Mouse (Mus musculus) liver, embryonic 12.5 days (tissue): ENCODE results near the gene Atxn7l1. TPM values are rescaled to one million over a fixed set of nuclear protein-coding genes. Genes with fewer than 3 reads are reported as not detected.

ENCODE experiments used
- ATAC-seq: fragments of 200-750 bp; cut with Nextera tagmentation; 2 replicates; pipeline ENCODE4 v1.8.0; 2017; ENCODE audit warnings: moderate number of reproducible peaks, mild to moderate bottlenecking, moderate library complexity
- H3K27ac ChIP-seq: fragments of 300-500 bp; sonication (generic); 2 replicates; pipeline ENCODE4 v1.5.1; 2016; ENCODE audit warnings: mild to moderate bottlenecking
- H3K27me3 ChIP-seq: fragments of 300-500 bp; sonication (generic); replicated peaks from 2 replicates; pipeline ENCODE4 v1.6.1; 2016; ENCODE audit warnings: mild to moderate bottlenecking, moderate library complexity
- H3K36me3 ChIP-seq: fragments of 300-500 bp; sonication (generic); 2 replicates; pipeline ENCODE4 v1.6.1; 2016; ENCODE audit warnings: mild to moderate bottlenecking, moderate library complexity
- H3K4me1 ChIP-seq: fragments of 300-500 bp; sonication (generic); 2 replicates; pipeline ENCODE4 v1.6.1; 2016
- H3K4me2 ChIP-seq: fragments of 300-500 bp; sonication (generic); 2 replicates; pipeline ENCODE4 v1.6.1; 2016; ENCODE audit warnings: mild to moderate bottlenecking, moderate library complexity
- H3K4me3 ChIP-seq: fragments of 300-500 bp; sonication (generic); 2 replicates; pipeline ENCODE4 v1.5.1; 2016; ENCODE audit warnings: mild to moderate bottlenecking, moderate library complexity
- H3K9ac ChIP-seq: fragments of 300-500 bp; sonication (generic); 2 replicates; pipeline ENCODE4 v1.6.1; 2016; ENCODE audit warnings: mild to moderate bottlenecking, moderate library complexity
- H3K9me3 ChIP-seq: fragments of 300-500 bp; sonication (generic); replicated peaks from 2 replicates; pipeline ENCODE4 v1.6.1; 2016; ENCODE audit warnings: mild to moderate bottlenecking, moderate library complexity
- WGBS: fragments of 180-500 bp; shearing (Covaris S2); methylation state at CpG from one replicate; pipeline ENCODE4 v1.1.7; 2016; ENCODE audit not compliant: insufficient replicate concordance; 5-methylcytosine and 5-hydroxymethylcytosine counted together
- polyA plus RNA-seq: library from polyadenylated mRNA; unstranded; fragments of >200 nt; fragmentation: Nextera tagmentation; extraction: Ambion mirVana; gene quantifications from 2 replicates; pipeline ENCODE4 v1.2.1, GENCODE M21; 2016

The Atxn7l1 gene
- polyA plus RNA-seq, 1 experiment from 2014 or later, result 16.9 TPM

- H3K4me2 ChIP-seq, result peak overlapping the region; percentile 79
- 22% methylated on average over 5 of the region's 5 CpGs for WGBS
- no peaks in the 10 kb centered on the region for H3K27me3 ChIP-seq
- H3K4me1 ChIP-seq, result peaks cover 85% of the 10 kb centered on the region
- peaks cover 24% of the 10 kb centered on the region for H3K36me3 ChIP-seq
- peak overlapping the region; percentile 81 for H3K9ac ChIP-seq
- H3K27ac ChIP-seq, result peak overlapping the region; percentile 94
- H3K4me3 ChIP-seq, result peak overlapping the region; percentile 61
- no peaks in the 10 kb centered on the region for H3K9me3 ChIP-seq
- ATAC-seq, result peak; percentile 24; the same call in 1 of the 2 replicates
Measured at GRCm38 (mm10) chr12:33315804-33316203, 168.3 kb downstream of the Atxn7l1 start.

GRCm38 (mm10) chr12:33317792-33318530 lies 170.5 kb downstream of the Atxn7l1 start:
- peak; percentile 86 for ATAC-seq
- H3K4me1 ChIP-seq, result peaks cover 71% of the 10 kb centered on the region
- H3K4me3 ChIP-seq, result peak overlapping the region; percentile 61
- H3K4me2 ChIP-seq, result peak overlapping the region; percentile 79
- 33% methylated on average over 9 of the region's 9 CpGs for WGBS
- H3K27me3 ChIP-seq, result no peaks in the 10 kb centered on the region
- H3K36me3 ChIP-seq, result peaks cover 27% of the 10 kb centered on the region
- H3K9ac ChIP-seq, result peak overlapping the region; percentile 81
- no peaks in the 10 kb centered on the region for H3K9me3 ChIP-seq
- peak overlapping the region; percentile 94 for H3K27ac ChIP-seq

- H3K4me3 ChIP-seq, result no peak overlapping the region
- H3K4me1 ChIP-seq, result peaks cover 30% of the 10 kb centered on the region
- H3K27ac ChIP-seq, result no peak overlapping the region
- ATAC-seq, result no peak
- WGBS, result 75% methylated on average over 7 of the region's 7 CpGs
- H3K27me3 ChIP-seq, result no peaks in the 10 kb centered on the region
- H3K9ac ChIP-seq, result no peak overlapping the region
- H3K9me3 ChIP-seq, result no peaks in the 10 kb centered on the region
- H3K36me3 ChIP-seq, result peaks cover 53% of the 10 kb centered on the region
- H3K4me2 ChIP-seq, result no peak overlapping the region
Measured at GRCm38 (mm10) chr12:33322547-33322946, 175.1 kb downstream of the Atxn7l1 start.

- 95% methylated on average over 1 of the region's 1 CpGs for WGBS
- no peak overlapping the region for H3K9ac ChIP-seq
- ATAC-seq, result no peak
Measured at GRCm38 (mm10) chr12:33323821-33324220, 176.3 kb downstream of the Atxn7l1 start.

DNA sequence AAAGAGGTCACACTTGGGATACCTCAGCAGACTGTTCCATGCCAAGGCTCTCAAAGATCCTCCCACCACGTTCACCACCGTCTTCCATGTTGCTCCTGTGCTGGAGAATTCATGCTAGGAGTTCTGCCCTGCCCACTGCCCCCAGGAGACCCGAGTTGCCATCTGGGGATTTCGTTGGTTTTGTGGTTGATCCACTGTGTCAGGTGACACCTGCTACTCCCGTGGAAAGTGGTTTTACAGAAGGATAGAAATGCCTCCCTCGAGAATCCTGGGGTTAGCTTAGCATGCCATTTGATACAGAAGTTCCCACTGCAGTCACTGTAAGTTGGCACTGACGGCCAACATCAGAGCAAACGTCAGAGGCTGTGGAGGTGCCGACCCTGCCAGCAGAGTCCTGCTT lies 177.9 kb downstream of the Atxn7l1 start:
- WGBS, result 77% methylated on average over 9 of the region's 9 CpGs
- H3K9ac ChIP-seq, result no peak overlapping the region
- no peaks in the 10 kb centered on the region for H3K27me3 ChIP-seq
- no peaks in the 10 kb centered on the region for H3K9me3 ChIP-seq
- H3K36me3 ChIP-seq, result peaks cover 61% of the 10 kb centered on the region
- H3K4me2 ChIP-seq, result no peak overlapping the region
- H3K27ac ChIP-seq, result no peak overlapping the region
- H3K4me1 ChIP-seq, result 0 out of 2 replicates have a peak, but pooled peaks cover 3% of the 10 kb centered on the region
- ATAC-seq, result no peak
- H3K4me3 ChIP-seq, result no peak overlapping the region

More at GRCm38 (mm10) chr12:33323821-33324220, 176.3 kb downstream of the Atxn7l1 start:
- Histone ChIP-seq H3K9me3 (no peaks in the 10 kb centered on the region), H3K4me3 (no peak overlapping the region), H3K27ac (no peak overlapping the region), H3K27me3 (no peaks in the 10 kb centered on the region), H3K36me3 (peaks cover 59% of the 10 kb centered on the region), H3K4me1 (peaks cover 17% of the 10 kb centered on the region), H3K4me2 (no peak overlapping the region)

GRCm38 (mm10) chr12:33332046-33332445 lies 184.6 kb downstream of the Atxn7l1 start:
- no peaks in the 10 kb centered on the region for H3K27me3 ChIP-seq
- H3K36me3 ChIP-seq, result peaks cover 73% of the 10 kb centered on the region
- no peak overlapping the region for H3K4me2 ChIP-seq
- H3K9ac ChIP-seq, result no peak overlapping the region
- no peaks in the 10 kb centered on the region for H3K9me3 ChIP-seq
- ATAC-seq, result no peak
- no peak overlapping the region for H3K27ac ChIP-seq
- no peak overlapping the region for H3K4me3 ChIP-seq
- H3K4me1 ChIP-seq, result peaks cover 39% of the 10 kb centered on the region
- WGBS, result 60% methylated on average over 4 of the region's 4 CpGs

DNA sequence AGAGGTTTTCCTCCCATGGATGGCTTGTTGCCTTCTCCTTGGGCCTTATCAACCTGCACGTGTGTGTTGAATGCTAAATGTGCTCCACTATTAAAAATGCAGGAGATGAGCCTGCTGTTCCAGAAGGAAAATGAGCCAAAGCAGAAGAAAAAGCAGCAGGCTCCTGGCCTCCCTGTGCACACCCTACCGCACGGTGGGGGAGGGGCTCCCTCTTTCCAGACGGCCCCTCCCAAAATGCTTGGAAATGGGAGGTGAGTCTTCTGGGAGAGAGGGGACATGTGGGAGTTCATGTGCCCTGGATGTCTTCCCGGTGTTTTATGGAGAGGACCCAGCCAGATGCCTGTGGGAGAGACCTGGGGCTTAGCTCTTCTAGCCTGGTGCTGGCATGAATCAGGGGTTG lies 185.3 kb downstream of the Atxn7l1 start:
- Histone ChIP-seq H3K27ac (no peak overlapping the region), H3K9me3 (no peaks in the 10 kb centered on the region), H3K4me3 (no peak overlapping the region), H3K27me3 (no peaks in the 10 kb centered on the region), H3K4me1 (peaks cover 41% of the 10 kb centered on the region), H3K4me2 (no peak overlapping the region), H3K36me3 (peaks cover 73% of the 10 kb centered on the region), H3K9ac (no peak overlapping the region)
- ATAC-seq, result no peak
- 79% methylated on average over 5 of the region's 5 CpGs for whole genome bisulfite sequencing

DNA sequence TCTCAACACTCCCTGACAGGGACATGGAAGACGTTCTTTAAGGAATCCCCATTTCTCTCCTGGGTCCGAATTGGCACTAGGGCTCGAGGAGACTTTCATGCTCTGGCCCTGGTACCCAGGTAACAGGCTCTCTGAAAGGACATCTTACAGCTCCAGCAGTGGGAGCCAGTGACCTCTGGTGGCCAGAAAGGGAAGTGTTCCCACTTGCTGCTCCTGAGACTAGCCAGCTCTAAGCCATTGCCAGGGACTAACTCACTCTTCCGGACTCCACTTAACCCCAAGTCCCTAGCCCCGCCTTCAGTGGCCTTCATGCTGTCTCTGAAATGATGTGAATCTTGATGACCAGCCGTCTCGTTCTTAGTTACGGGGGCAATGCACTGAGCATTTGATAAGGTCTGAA lies 186.4 kb downstream of the Atxn7l1 start:
- Histone ChIP-seq H3K9me3 (no peaks in the 10 kb centered on the region), H3K9ac (no peak overlapping the region), H3K36me3 (peaks cover 73% of the 10 kb centered on the region), H3K4me1 (peaks cover 41% of the 10 kb centered on the region), H3K4me2 (peak overlapping the region; percentile 6; the same call in 1 of the 2 replicates), H3K27me3 (no peaks in the 10 kb centered on the region), H3K4me3 (no peak overlapping the region), H3K27ac (peak overlapping the region; percentile 80)
- peak; percentile 58 for ATAC-seq
- 25% methylated on average over 8 of the region's 8 CpGs for WGBS

- peak; percentile 34 for ATAC-seq
- H3K4me1 ChIP-seq, result peaks cover 41% of the 10 kb centered on the region
- peak overlapping the region; percentile 80 for H3K27ac ChIP-seq
- no peaks in the 10 kb centered on the region for H3K27me3 ChIP-seq
- H3K36me3 ChIP-seq, result peaks cover 68% of the 10 kb centered on the region
- no peak overlapping the region for H3K9ac ChIP-seq
- H3K4me3 ChIP-seq, result no peak overlapping the region
- 85% methylated on average over 2 of the region's 2 CpGs for WGBS
- H3K4me2 ChIP-seq, result peak overlapping the region; percentile 52
- no peaks in the 10 kb centered on the region for H3K9me3 ChIP-seq
Measured at GRCm38 (mm10) chr12:33334511-33334910, 187.0 kb downstream of the Atxn7l1 start.

DNA sequence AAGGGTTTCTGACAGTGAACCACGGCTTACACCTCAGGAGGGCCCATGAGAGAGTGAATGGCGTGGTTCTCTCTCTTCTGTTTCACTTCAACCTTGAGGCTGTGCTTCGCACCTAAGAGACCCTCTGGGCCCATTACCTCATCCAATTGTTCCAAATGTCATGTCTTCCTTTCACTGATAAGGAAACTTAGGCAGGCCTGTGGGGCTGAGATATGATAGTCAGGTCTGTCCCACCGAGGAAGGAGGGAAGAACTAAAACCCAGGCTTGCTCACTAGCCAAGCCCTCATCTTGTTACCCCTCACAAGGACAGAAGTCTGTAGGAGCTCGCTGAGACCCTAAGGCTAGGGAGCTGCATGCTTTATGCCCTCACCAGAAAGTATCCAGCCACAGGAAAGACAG lies 187.5 kb downstream of the Atxn7l1 start:
- Histone ChIP-seq H3K4me3 (no peak overlapping the region), H3K9ac (peak overlapping the region; percentile 45), H3K27ac (peak overlapping the region; percentile 80), H3K9me3 (no peaks in the 10 kb centered on the region), H3K4me2 (peak overlapping the region; percentile 52), H3K27me3 (no peaks in the 10 kb centered on the region), H3K4me1 (peaks cover 43% of the 10 kb centered on the region), H3K36me3 (peaks cover 67% of the 10 kb centered on the region)
- peak; percentile 80 for ATAC-seq
- 21% methylated on average over 5 of the region's 5 CpGs for WGBS

DNA sequence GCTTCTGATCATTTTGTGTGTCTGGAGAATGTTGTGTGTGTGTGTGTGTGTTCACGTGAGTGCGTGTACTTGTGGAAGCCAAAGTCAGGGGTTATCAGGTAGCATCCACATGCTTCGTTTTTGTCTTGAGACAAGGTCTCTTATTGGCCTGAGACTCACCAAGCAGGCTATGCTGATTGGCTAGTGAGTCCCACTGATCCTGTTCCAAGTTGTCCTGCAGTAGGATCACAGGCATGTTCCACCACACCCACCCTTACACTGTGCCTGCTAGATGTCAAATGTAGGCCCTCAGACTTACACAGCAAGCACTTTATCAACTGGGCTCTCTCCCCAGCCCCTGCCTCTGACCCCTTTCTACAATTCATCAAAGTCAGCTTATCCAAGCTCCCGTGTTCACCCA lies 187.9 kb downstream of the Atxn7l1 start:
- ATAC-seq, result peak; percentile 76
- WGBS, result 29% methylated on average over 4 of the region's 4 CpGs
- peak overlapping the region; percentile 80 for H3K27ac ChIP-seq
- H3K36me3 ChIP-seq, result peaks cover 67% of the 10 kb centered on the region
- peaks cover 43% of the 10 kb centered on the region for H3K4me1 ChIP-seq
- H3K4me3 ChIP-seq, result no peak overlapping the region
- H3K27me3 ChIP-seq, result no peaks in the 10 kb centered on the region
- H3K9me3 ChIP-seq, result no peaks in the 10 kb centered on the region
- H3K4me2 ChIP-seq, result peak overlapping the region; percentile 52
- peak overlapping the region; percentile 45 for H3K9ac ChIP-seq

- ATAC-seq, result no peak
- 72% methylated on average over 10 of the region's 10 CpGs for WGBS
Measured at GRCm38 (mm10) chr12:33336561-33337125, 189.2 kb downstream of the Atxn7l1 start.

More at GRCm38 (mm10) chr12:33336561-33337125, 189.2 kb downstream of the Atxn7l1 start:
- peaks cover 49% of the 10 kb centered on the region for H3K4me1 ChIP-seq
- no peak overlapping the region for H3K4me3 ChIP-seq
- H3K9ac ChIP-seq, result no peak overlapping the region
- H3K27me3 ChIP-seq, result no peaks in the 10 kb centered on the region
- peaks cover 70% of the 10 kb centered on the region for H3K36me3 ChIP-seq
- H3K4me2 ChIP-seq, result no peak overlapping the region
- no peaks in the 10 kb centered on the region for H3K9me3 ChIP-seq
- H3K27ac ChIP-seq, result no peak overlapping the region
